Mouse (Mus musculus) embryonic stem cell, embryonic (primary cell): ENCODE data around the gene I830077J02Rik.

Source experiments
- CTCF ChIA-PET, 4 experiments: fragments of 300-600 bp in 2 of 4; fragments of 350-600 bp in 2 of 4; sonication (Branson Sonifier 250); formaldehyde crosslinking; loops; one replicate each; lab custom pipeline; 2022; ENCODE audit warnings: inconsistent platforms in 2 of 4; lab: Charles Lee
- POLR2A ChIA-PET, 4 experiments: fragments of 300-600 bp in 2 of 4; fragments of 350-600 bp in 2 of 4; sonication (Branson Sonifier 250); formaldehyde crosslinking; loops; one replicate each; lab custom pipeline; 2022; ENCODE audit warnings: antibody characterized with exemption in 4 of 4, inconsistent platforms in 1 of 4; lab: Charles Lee

The I830077J02Rik gene

DNA sequence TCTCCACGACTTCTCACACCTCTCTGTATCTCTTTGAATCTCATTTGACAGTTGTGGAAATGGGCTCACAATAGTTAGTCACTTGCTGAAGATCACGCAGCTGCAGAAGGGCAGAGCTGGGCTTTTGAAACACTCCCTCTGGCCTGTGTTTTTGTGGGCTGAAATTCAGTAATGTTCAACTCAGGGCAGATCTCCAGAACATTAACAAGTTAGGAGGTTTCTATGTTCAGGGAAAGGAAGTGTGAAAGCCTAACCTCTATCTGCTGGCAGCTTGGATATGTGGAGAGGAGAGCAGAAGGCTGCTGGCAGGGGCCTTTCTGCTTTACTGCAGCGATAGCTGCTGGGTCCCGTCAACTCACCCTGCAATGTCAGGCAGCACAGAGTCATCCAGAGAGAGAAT lies 42.2 kb downstream of the I830077J02Rik start:
- ChIA-PET POLR2A (no interaction called here), CTCF (no interaction called here)

DNA sequence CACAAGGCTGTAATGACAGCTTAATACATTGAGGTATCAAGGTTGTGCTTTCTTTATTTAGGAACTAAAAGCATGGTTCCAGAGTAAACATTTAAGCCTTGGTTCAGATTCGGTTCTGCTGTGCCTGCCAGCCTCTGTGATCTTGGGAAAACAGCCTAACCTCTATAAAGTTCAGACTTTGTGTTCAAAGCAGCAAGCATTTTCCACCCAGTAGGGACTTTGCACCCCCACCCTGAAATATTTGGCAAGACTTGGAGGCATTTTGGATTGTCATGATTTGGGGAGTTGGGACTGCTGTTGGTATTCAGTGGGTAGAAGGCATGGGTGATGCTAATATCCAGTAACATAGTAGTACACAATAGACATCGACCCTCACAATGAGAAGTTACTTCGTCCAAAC lies 43.5 kb downstream of the I830077J02Rik start:
- CTCF ChIA-PET, result no interaction called here

DNA sequence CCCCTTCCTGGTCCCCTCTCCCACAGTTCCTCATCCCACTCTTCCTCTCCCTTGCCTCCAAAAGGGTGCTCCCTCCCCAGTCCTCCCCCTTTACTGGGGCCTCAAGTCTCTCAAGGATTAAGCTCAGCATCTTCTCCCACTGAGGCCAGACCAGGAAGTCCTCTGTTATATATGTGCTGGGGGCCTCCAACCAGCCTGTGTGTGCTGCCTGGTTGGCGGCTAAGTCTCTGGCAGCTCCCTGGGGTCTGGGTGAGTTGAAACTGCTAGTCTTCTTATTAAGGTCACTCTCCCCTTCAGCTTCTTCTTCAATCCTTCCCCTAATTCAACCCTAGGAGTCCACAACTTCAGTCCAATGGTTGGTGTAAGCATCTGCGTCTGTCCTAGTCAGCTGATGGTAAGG lies 49.4 kb downstream of the I830077J02Rik start:
- ChIA-PET POLR2A (interaction anchor here in 2 of 4 experiments (0.6 to 1.3 kb wide), 3 partner anchors 17 to 483 kb away, joined by 3 to 6 read pairs (median 3); no protein-coding TSS in a partner anchor), CTCF (interaction anchor here in 1 of 4 experiments (0.6 to 0.9 kb wide), 2 partner anchors 17 to 75 kb away, joined by 3 to 5 read pairs; no protein-coding TSS in a partner anchor)

More for the DNA sequence above, 43.5 kb downstream of the I830077J02Rik start:
- POLR2A ChIA-PET, result no interaction called here

DNA sequence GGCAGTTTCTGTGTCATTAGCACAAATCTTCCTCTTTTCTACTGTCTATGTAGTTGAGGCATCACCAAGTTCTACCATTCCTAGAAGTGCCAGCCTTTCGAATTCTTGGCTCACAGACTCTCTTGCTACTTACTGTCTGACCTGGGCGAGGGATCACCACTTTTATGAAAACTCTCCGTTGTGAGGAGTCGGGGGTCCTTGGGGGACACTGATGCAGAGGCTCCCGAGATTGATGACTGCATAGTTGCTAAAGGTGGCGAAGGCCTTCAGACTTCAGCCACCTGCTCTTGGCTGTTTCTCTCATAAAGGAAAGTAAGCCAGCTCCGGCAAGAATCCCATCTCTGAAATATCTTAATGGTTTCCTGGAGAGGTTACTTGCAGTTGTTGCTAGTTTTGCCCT lies 50.4 kb downstream of the I830077J02Rik start:
- POLR2A ChIA-PET, result interaction anchor here in 1 of 4 experiments (1.3 kb wide), 1 partner anchor 195 kb away, joined by 3 read pairs; no protein-coding TSS in a partner anchor

DNA sequence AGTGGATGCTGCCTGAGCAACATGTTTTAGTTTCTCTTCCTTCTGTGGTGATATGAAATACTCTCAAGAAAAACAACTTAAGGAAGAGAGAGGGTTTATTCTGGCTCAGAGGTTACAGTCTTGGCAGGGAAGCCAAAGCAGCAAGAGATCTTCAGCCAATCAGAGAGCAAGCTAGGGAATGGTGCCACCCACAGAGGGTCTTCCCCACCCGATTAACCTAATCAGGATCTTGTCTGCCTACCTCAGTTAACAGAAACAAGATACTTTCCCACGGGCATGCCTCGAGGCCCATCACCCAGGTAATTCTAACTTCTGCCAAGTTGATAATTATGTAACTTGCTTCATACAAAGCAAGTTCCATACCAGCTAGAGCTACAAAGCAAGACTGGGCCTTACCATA lies 52.0 kb downstream of the I830077J02Rik start:
- POLR2A ChIA-PET, result no interaction called here
- CTCF ChIA-PET, result no interaction called here

More for the DNA sequence above, 50.4 kb downstream of the I830077J02Rik start:
- CTCF ChIA-PET, result no interaction called here

DNA sequence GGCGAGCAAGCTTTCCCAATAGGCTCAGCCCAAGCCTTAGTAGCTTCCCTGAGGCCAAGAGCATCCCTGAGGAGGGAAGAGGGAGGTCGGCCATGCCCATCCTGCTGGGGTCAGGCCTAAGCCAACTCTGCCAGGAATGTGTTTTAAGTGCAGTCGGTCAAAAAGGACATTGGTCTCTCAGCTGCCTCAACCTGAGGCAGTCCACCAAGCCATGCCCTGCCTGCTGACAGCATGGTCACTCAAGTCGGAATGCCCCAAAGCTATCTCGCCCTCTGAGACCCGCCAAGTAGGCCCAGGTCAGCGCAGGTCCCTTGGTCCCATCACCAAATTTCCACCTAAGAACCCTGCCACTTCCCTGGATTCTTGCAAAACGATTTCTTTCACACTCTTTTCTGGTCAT lies 53.7 kb downstream of the I830077J02Rik start:
- ChIA-PET POLR2A (no interaction called here), CTCF (no interaction called here)

DNA sequence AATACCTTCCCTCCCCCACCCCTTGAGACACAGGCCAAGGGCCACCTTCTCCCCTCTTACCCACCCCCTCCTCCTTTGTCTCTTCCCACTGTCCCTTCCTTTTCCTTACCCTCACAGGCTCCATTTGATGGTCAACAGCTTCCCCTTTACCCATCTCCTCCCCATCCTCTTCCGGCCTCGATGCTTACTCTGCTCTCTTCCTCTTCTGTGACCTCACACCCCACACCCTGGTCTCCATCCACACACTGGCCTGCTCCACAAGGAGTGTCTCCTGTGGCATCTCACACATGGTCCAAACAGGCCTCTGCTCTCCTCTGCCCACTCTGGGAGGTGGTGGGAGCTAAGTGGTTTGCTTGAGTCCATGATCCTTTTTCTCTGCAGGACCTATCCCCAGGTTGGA lies 54.5 kb downstream of the I830077J02Rik start:
- POLR2A ChIA-PET, result interaction anchor here in 1 of 4 experiments (0.6 kb wide), 1 partner anchor 422 kb away, joined by 3 read pairs; no protein-coding TSS in a partner anchor
- CTCF ChIA-PET, result no interaction called here

DNA sequence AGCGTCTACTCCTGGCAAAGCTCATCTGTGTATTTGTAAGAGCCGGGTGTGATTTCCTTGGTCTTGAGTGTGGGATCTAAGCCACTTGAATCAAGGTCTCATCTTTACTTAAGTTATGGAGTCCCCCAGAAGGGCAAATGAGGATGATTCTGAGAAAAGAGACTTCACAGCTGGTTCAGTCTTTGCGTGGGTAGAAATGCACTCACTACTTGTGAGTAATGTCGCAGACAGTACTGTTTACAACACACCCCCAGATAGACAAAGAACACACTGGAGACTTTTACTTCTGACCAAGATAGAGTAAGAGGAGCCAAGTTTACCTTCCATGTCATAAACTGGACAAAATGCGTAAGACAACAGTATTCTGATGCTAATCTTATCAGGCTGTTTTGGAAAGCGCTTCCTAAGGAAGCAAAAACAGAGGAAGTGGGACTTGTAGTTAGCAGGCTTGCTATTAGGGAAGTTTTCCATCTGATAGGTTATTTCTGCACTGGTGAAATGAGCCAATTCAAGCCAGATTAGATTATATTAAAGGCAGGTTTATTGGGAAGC lies 55.1 kb downstream of the I830077J02Rik start:
- CTCF ChIA-PET, result no interaction called here
- POLR2A ChIA-PET, result interaction anchor here in 1 of 4 experiments (0.6 kb wide), 1 partner anchor 421 kb away, joined by 3 read pairs; no protein-coding TSS in a partner anchor

DNA sequence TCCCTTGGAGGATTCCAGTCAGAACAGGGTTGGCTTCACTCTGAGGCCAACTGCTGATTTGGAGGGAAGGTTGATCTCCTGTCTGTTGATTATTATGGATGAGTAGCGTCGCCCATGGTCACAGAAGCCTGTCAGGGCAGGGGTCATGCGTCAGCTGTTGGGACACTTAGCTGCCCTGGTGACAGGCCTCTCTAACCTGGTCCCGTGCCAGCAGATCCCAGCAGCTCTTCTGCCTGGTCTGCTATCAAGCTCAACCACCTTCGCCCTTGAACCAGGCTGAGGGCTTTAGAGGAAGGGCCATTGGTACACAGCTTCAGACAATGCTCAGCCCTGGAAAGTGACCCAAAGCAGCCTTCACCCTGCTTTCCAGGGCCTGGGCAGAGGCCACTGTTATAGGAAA lies 56.4 kb downstream of the I830077J02Rik start:
- POLR2A ChIA-PET, result no interaction called here

More for the DNA sequence above, 56.4 kb downstream of the I830077J02Rik start:
- CTCF ChIA-PET, result no interaction called here
